Mouse (Mus musculus) brain, embryonic 18.5 days (tissue): ENCODE results near the gene H2-T24.
"Not testable (repeated sequence)": the region's sequence is repeated elsewhere in the genome, so short reads cannot be mapped to it uniquely, and the experiment has no call there.

ENCODE experiments used
- DNase-seq: peaks from one replicate; pipeline ENCODE4 v3.0.0-alpha.2; 2012; ENCODE audit warnings: low read depth, low spot score

The H2-T24 gene

GRCm38 (mm10) chr17:36023710-36024654, 3.6 kb upstream of the H2-T24 start:
- no peak for DNase-seq

GRCm38 (mm10) chr17:36022922-36023321, 2.6 kb upstream of the H2-T24 start:
- no peak for DNase-seq

- DNase-seq, result no peak
Observed at GRCm38 (mm10) chr17:36022098-36022497, 1.7 kb upstream of the H2-T24 start.

- DNase-seq, result no peak
Observed at GRCm38 (mm10) chr17:36021309-36021708, 949 bp upstream of the H2-T24 start.

- no peak for DNase-seq
Observed at GRCm38 (mm10) chr17:36019519-36019918, 841 bp downstream of the H2-T24 start.

GRCm38 (mm10) chr17:36018979-36019378, 1.4 kb downstream of the H2-T24 start:
- no peak for DNase-seq

- no peak for DNase-seq
Observed at GRCm38 (mm10) chr17:36017046-36017445, 3.3 kb downstream of the H2-T24 start.

GRCm38 (mm10) chr17:36014977-36015376, 5.4 kb downstream of the H2-T24 start:
- DNase-seq, result no peak

- not testable (repeated sequence) for DNase-seq
Observed at GRCm38 (mm10) chr17:36004409-36004808, 16.0 kb downstream of the H2-T24 start.

- DNase-seq, result no peak
Observed at GRCm38 (mm10) chr17:36003331-36003730, 17.0 kb downstream of the H2-T24 start.

GRCm38 (mm10) chr17:36001966-36002365, 18.4 kb downstream of the H2-T24 start:
- no peak for DNase-seq

- DNase-seq, result no peak
Observed at GRCm38 (mm10) chr17:36001121-36001897, 19.1 kb downstream of the H2-T24 start.

- no peak for DNase-seq
Observed at GRCm38 (mm10) chr17:36000349-36000748, 20.0 kb downstream of the H2-T24 start.

- DNase-seq, result no peak
Observed at GRCm38 (mm10) chr17:35999356-35999755, 21.0 kb downstream of the H2-T24 start.

GRCm38 (mm10) chr17:35998545-35999305, 21.6 kb downstream of the H2-T24 start:
- no peak for DNase-seq

- no peak for DNase-seq
Observed at GRCm38 (mm10) chr17:35997713-35998510, 22.4 kb downstream of the H2-T24 start.

- DNase-seq, result peak; percentile 78
Observed at GRCm38 (mm10) chr17:35996949-35997348, 23.4 kb downstream of the H2-T24 start.

- no peak for DNase-seq
Observed at GRCm38 (mm10) chr17:35994879-35995240, 25.5 kb downstream of the H2-T24 start.

GRCm38 (mm10) chr17:35994175-35994878, 26.0 kb downstream of the H2-T24 start:
- DNase-seq, result peak; percentile 78

- DNase-seq, result peak; percentile 55
Observed at GRCm38 (mm10) chr17:35993675-35994074, 26.7 kb downstream of the H2-T24 start.
